Mouse (Mus musculus) liver, embryonic 11.5 days (tissue): ENCODE measurements around the gene Gm7030. TPM values are rescaled to one million over a fixed set of nuclear protein-coding genes. Genes with fewer than 3 reads are reported as not detected.
"Not testable (repeated sequence)": the region's sequence is repeated elsewhere in the genome, so short reads cannot be mapped to it uniquely, and the experiment has no call there.

Source experiments
- ATAC-seq: fragments of 200-750 bp; cut with Nextera tagmentation; replicated peaks from 2 replicates; pipeline ENCODE4 v1.8.0; 2017; ENCODE audit warnings: moderate number of reproducible peaks, mild to moderate bottlenecking, moderate TSS enrichment, moderate library complexity; ENCODE audit not compliant: low FRiP score
- DNase-seq: peaks from one replicate; pipeline ENCODE4 v3.0.0-alpha.2; 2017; ENCODE audit warnings: low spot score
- H3K27ac ChIP-seq: fragments of 300-500 bp; sonication (generic); 2 replicates; pipeline ENCODE4 v1.5.1; 2014; ENCODE audit warnings: mild to moderate bottlenecking, low read depth, low read length, control low read depth
- H3K27me3 ChIP-seq: fragments of 300-500 bp; sonication (generic); replicated peaks from 2 replicates; pipeline ENCODE4 v1.6.1; 2014; ENCODE audit warnings: low read length, mixed read lengths; ENCODE audit not compliant: control insufficient read depth, insufficient read depth
- H3K36me3 ChIP-seq: fragments of 300-500 bp; sonication (generic); 2 replicates; pipeline ENCODE4 v1.6.1; 2014; ENCODE audit warnings: mild to moderate bottlenecking, low read length, moderate library complexity, mixed read lengths; ENCODE audit not compliant: control insufficient read depth, insufficient read depth
- H3K4me1 ChIP-seq: fragments of 300-500 bp; sonication (generic); replicated peaks from 2 replicates; pipeline ENCODE4 v1.6.1; 2014; ENCODE audit warnings: low read length, mixed read lengths; ENCODE audit not compliant: control insufficient read depth, insufficient read depth
- H3K4me2 ChIP-seq: fragments of 300-500 bp; sonication (generic); 2 replicates; pipeline ENCODE4 v1.6.1; 2014; ENCODE audit warnings: mild to moderate bottlenecking, control low read depth, moderate library complexity
- H3K4me3 ChIP-seq: fragments of 300-500 bp; sonication (generic); 2 replicates; pipeline ENCODE4 v1.5.1; 2014; ENCODE audit warnings: low read depth, low read length, control low read depth
- H3K9ac ChIP-seq: fragments of 300-500 bp; sonication (generic); 2 replicates; pipeline ENCODE4 v1.6.1; 2014; ENCODE audit warnings: low read depth, low read length, control low read depth
- H3K9me3 ChIP-seq: fragments of 300-500 bp; sonication (generic); 2 replicates; pipeline ENCODE4 v1.6.1; 2016; ENCODE audit warnings: low read length, inconsistent platforms, mixed read lengths; ENCODE audit not compliant: control insufficient read depth
- WGBS: fragments of 180-500 bp; shearing (Covaris S2); extraction: QIAGEN DNeasy Blood & Tissue Kit; methylation state at CpG from one replicate; pipeline ENCODE4 v1.1.7; 2014; 5-methylcytosine and 5-hydroxymethylcytosine counted together
- polyA plus RNA-seq: library from polyadenylated mRNA; unstranded; fragments of >200 nt; fragmentation: Nextera tagmentation; extraction: Ambion mirVana; gene quantifications from 2 replicates; pipeline ENCODE4 v1.2.1, GENCODE M21; 2014

The Gm7030 gene
- polyA plus RNA-seq, 1 experiment from 2014 or later, result not detected

DNA sequence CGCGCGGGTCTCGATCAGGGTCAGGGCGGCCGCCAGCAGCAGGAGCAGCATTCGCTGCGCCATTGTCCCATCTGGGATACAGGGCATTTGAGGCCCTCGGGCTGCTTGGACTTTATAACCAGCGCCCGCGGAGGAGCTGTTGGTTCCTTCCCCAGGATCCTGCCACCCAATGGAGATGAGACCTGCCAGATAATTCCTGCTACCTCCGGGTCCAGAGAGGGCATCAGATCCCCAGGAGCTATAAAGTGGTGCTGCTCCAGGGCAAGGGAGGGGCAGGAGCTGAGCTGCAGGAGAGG, 16.6 kb upstream of the Gm7030 start:
- not testable (repeated sequence) for H3K27ac ChIP-seq, H3K36me3 ChIP-seq, H3K9me3 ChIP-seq, H3K9ac ChIP-seq, H3K4me1 ChIP-seq, DNase-seq, ATAC-seq
- Histone ChIP-seq H3K4me3 (peak overlapping the region; percentile 41), H3K27me3 (peaks cover 40% of the 10 kb centered on the region), H3K4me2 (peak overlapping the region; percentile 55)
- 3% methylated on average over 12 of the region's 13 CpGs for WGBS

DNA sequence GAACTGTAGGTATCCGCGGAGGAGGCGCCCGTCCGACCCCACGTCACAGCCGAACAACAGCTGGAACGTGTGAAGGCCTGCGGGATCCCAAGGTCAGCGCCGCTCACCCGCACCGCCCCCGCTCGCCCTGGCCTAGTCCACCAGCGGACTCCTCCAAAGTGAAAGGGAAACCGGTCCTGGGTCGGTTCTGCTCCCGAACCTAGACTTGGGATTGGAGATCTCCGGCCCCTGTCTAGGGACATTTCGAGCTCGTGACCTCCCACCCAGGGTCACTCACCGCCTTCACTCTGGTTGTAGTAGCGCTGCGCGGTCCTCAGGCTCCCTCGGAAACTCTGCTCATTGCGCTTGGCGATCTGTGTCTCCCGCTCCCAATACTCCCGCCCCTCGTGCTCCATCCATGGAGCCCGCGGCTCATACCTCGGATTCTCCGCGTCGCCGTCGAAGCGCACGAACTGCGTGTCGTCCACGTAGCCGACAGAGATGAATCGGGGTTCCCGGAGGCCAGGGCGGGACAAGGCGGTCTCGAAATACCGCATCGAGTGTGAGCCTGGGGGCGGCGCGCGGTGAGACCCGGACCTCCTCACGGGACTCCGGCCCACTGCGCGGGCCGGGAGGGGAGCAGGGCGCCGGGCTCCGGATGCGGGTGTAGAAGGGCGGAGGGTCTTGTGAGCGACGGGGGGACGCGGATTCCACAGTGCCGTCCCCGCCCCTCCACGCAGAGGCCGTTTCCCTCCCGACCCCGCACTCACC, 16.1 kb upstream of the Gm7030 start:
- Histone ChIP-seq H3K27me3 (peaks cover 40% of the 10 kb centered on the region), H3K27ac (no peak overlapping the region), H3K4me1 (0 out of 2 replicates have a peak, but pooled peaks cover 3% of the 10 kb centered on the region), H3K4me3 (peak overlapping the region; percentile 41), H3K4me2 (peak overlapping the region; percentile 55), H3K36me3 (no peaks in the 10 kb centered on the region), H3K9me3 (no peaks in the 10 kb centered on the region), H3K9ac (no peak overlapping the region)
- DNase-seq, result no peak
- 3% methylated on average over 77 of the region's 78 CpGs for WGBS
- ATAC-seq, result no peak

DNA sequence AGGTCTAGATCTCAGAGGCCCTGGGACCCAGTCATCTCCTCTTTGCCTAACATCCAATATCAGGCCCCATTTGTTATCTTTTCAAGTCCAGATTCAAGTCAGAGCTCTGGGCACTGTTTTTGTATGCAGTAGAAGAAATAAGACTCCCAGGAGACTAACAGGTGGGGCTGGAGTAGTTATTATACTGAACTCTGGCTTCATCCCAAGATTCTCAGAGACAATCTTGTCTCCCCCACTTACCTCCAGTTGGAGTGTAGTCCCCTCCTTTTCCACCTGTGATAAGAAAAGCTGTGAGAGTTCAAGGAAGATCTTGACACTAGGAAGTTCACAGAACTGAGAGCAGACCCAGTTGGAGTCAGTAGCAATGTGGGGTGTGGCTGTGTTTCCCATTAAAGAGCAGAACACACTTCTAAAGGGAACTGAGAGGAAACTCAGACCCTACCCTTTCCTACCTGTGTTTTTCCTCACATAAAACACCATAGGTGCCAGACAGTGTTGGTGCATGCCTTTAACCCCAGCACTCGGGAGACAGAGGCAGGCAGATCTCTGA, 7.1 kb upstream of the Gm7030 start:
- not testable (repeated sequence) for H3K4me3 ChIP-seq, H3K4me2 ChIP-seq, ATAC-seq, H3K9ac ChIP-seq, H3K27me3 ChIP-seq, H3K36me3 ChIP-seq, H3K4me1 ChIP-seq, DNase-seq, H3K9me3 ChIP-seq, H3K27ac ChIP-seq
- 68% methylated on average over 1 of the region's 1 CpGs for WGBS

DNA sequence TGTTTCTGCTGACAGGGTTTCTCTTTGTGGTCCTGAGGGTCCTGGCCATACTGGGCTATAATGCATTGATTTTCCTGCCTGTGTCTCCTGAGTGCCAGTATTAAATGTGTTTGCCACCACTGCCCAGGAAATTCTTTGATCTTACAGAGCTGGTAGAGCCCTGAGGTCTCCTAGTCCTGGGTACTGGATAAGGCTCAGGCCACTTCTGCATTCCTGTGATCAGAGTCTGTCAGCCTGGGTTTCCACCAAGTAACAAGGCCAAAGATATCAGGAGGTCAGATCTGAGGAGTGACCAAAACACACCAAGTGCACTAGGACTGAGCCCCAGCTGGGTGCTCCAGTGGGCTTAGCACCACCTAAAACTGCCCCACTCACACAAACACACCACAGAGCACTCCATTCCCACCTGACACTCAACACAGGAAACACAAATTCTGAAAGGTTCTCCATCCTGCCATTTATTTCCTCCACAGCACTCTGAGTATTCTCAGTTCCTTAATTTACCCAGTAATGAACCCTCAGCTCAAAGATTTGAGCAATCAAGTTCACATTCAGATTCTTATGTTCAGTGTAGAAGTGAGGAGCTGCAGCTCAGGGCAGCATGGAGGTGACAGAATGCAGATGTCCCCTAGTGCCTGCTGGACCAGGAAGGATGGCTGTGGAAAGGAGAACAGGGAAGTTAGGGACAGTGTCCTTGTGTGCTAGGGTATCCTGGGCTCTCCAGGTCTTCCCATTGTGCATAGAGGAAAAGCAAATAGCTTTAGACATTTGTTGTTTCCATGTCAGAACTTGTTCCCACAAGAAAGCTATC, 6.4 kb upstream of the Gm7030 start:
- not testable (repeated sequence) for H3K27ac ChIP-seq, H3K36me3 ChIP-seq, H3K9ac ChIP-seq, DNase-seq, H3K27me3 ChIP-seq, H3K4me2 ChIP-seq, ATAC-seq, H3K4me1 ChIP-seq, H3K4me3 ChIP-seq, H3K9me3 ChIP-seq

DNA sequence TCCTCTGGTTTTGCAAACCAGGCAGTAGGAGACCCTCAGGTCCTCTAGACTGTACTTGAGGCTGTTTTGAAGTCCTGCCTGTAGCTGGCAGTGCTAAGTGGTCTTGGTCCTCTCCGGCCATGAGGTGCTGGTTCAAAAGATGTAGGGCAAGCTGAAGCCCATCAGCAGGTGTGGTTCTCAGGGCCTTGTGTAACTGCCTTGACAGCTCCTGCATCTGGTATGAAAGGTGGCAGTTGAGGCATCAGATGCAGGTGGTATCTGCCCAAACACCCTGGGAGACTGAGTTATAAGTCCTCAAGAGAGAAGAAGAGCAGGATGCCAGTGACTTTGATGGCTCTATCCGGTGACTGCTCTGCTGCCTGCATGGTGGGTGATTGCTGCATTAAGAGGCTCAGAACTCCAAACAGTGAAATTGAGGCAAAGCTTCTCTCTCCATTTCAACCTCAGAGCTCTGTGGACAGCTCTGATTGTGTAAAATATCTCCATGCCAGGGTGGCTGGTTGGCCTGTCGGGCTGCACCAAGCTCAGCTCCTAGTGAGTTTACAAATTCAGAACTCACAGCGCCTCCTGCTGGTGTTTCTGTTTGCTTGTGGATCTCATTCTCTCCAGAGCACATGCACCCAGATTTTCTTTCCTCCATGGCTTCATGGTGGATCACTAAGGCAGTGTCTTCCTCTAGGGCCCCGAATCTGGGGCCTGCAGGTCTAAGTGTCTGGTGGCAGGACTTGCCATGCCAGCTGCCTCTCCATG, 2.5 kb upstream of the Gm7030 start:
- ATAC-seq, result no peak
- no peak overlapping the region for H3K27ac ChIP-seq
- 0 out of 2 replicates have a peak, but pooled peaks cover 6% of the 10 kb centered on the region for H3K27me3 ChIP-seq
- H3K4me1 ChIP-seq, result no peaks in the 10 kb centered on the region
- no peak overlapping the region for H3K4me2 ChIP-seq
- no peak overlapping the region for H3K4me3 ChIP-seq
- no peaks in the 10 kb centered on the region for H3K9me3 ChIP-seq
- DNase-seq, result no peak
- H3K9ac ChIP-seq, result no peak overlapping the region
- H3K36me3 ChIP-seq, result no peaks in the 10 kb centered on the region
- 69% methylated on average over 5 of the region's 5 CpGs for WGBS

DNA sequence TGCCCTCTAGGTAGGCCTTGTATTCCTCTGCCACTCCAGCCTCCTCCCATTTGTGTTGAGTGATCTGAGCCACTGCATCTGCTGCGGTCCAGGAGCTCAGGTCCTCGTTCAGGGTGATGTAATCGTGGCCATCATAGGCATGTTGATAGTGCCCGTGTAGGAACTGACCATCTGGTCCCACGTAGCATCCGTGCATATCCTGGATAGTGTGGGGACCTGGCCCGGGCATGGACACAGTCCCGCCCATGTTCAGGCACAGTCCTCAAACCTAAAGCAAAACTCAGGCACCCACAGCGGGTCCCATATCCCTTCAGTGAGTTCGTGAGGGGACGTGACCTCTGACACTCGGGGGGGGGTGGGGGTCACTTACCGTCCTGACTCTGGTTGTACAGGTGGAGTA, 700 bp downstream of the Gm7030 start:
- 54% methylated on average over 11 of the region's 13 CpGs for WGBS

DNA sequence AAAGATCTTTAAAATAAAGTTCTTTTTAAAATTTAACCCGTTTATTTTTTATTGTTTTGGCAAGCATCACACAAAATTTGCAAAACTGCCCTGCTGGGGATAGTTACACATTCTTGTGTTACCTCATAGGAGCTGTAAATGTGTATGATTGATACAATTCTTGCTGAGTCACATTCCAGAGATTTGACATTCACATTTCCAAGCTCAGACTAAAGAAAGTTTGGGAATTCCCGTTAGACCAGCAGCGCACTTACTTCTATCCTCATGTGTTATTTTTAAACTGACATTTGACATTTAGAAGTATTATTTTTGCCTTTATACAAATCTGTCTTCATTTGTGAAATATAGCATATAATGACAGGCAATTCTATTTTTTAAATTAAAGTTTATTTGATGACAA, 5.1 kb downstream of the Gm7030 start:
- H3K4me3 ChIP-seq, DNase-seq, H3K4me1 ChIP-seq, ATAC-seq, H3K27ac ChIP-seq, H3K9ac ChIP-seq, H3K4me2 ChIP-seq, H3K9me3 ChIP-seq, H3K36me3 ChIP-seq: not testable (repeated sequence)
- 78% methylated on average over 3 of the region's 3 CpGs for WGBS
- peaks cover 27% of the 10 kb centered on the region for H3K27me3 ChIP-seq

More for the DNA sequence above, 700 bp downstream of the Gm7030 start:
- H3K9me3 ChIP-seq, H3K27ac ChIP-seq, H3K36me3 ChIP-seq, H3K9ac ChIP-seq, H3K4me1 ChIP-seq, DNase-seq, H3K27me3 ChIP-seq, H3K4me3 ChIP-seq, ATAC-seq, H3K4me2 ChIP-seq: not testable (repeated sequence)

DNA sequence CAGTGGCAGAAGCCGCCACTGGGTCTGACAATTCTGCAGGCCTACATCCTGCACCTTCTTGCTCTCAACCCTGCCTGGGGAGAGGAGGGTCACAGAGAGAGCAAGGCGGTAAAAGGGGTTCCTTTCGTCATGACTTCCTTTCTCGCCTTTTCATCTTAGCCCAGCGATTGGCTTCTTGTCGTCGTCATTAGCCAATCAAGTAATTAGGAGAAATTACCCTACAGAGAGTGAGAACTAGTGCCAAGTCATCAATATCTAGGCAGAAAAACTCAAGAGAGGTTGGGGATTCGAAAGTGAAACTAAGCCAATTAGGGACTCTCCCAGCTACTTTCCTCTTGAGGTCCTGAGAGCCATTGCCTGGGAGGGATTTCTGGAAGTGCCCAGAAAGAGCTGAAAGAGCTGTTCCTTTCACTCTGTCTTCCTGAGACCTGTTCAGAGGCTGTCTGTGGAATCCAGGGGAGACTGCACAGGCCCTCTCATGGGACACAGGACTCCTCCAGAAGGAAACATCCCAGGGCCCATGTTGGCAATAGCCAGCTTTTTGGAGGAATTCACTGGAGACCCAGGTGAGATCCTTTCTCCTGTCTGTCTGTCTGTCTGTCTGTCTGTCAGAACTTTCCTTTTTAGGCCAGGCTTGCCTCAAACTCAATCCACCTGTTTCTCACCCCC, 7.7 kb downstream of the Gm7030 start, which contains the start of gene Gm19684:
Gm19684 (plus strand) TSS at position 327 of the 669 bp plus-strand sequence.
- not testable (repeated sequence) for H3K27ac ChIP-seq, H3K9ac ChIP-seq, DNase-seq, H3K4me3 ChIP-seq, H3K4me1 ChIP-seq, H3K9me3 ChIP-seq, H3K36me3 ChIP-seq
- Histone ChIP-seq H3K4me2 (peak within 1 kb of the TSS; percentile 39), H3K27me3 (peaks cover 31% of the 10 kb centered on the region)
- WGBS, result 2% methylated on average over 8 of the region's 8 CpGs
- ATAC-seq, result peak; percentile 51; the same call in 1 of the 2 replicates
